Comparison of ENCODE assay signal across 16 mouse cellular contexts in genomic region chr14:28288196-28288595, GRCm38 (mm10).
"Had no signal": no experiment of that assay in that cellular context is flagged by ENCODE, and none has a peak within 500 bp of the region (broad histone marks: within the 10 kb centered on the region; RNA-seq: fewer than 3 reads in every experiment).

No protein-coding gene starts in this region.

- DNase-seq: heart, postnatal 10 days; heart, postnatal 14 days; heart, postnatal 36 days; heart, postnatal 4 days; kidney, adult 11 months; kidney, adult 18-20 months; kidney, adult 2 months; kidney, adult 8-10 months; kidney, adult 9 months; kidney, postnatal 10 days; kidney, postnatal 14 days; kidney, postnatal 25 days; kidney, postnatal 36 days; kidney, postnatal 4 days; layer of hippocampus, adult 9-11 months; layer of hippocampus, postnatal 36 days had no signal
